Mouse (Mus musculus): ENCODE results near the gene Slc29a2. TPM values are rescaled to one million over a fixed set of nuclear protein-coding genes. Genes with fewer than 3 reads are reported as not detected.

Gene Slc29a2
- 31.1 and 34.9 TPM in 2 replicates for polyA plus RNA-seq (2012; rRNA removed)

GRCm38 (mm10) chr19:5023621-5024479 lies at the start of gene Slc29a2:
Gene Slc29a2, plus strand, starts transcription at chr19:5023860.
- peak; percentile 95 for DNase-seq (ENCODE audit: low read depth)
- TF ChIP-seq CTCF (IDR thresholded peaks at IDR 0.05; ENCODE audit: borderline replicate concordance, extremely low read depth, insufficient read depth, insufficient read length), result no peak
- TF ChIP-seq POLR2A (IDR thresholded peaks at IDR 0.05; ENCODE audit: borderline replicate concordance, extremely low read depth, insufficient read depth, insufficient read length, poor library complexity, severe bottlenecking), result peak; percentile 59; the same call in 1 of the 2 replicates

- peak; percentile 91 for DNase-seq (ENCODE audit: low read depth)
- peak; percentile 79; the same call in 1 of the 2 replicates for TF ChIP-seq CTCF (IDR thresholded peaks at IDR 0.05; ENCODE audit: borderline replicate concordance, extremely low read depth, insufficient read depth, insufficient read length)
- no peak for TF ChIP-seq POLR2A (IDR thresholded peaks at IDR 0.05; ENCODE audit: borderline replicate concordance, extremely low read depth, insufficient read depth, insufficient read length, poor library complexity, severe bottlenecking)
Measured at GRCm38 (mm10) chr19:4981767-4982166, 41.9 kb upstream of the Slc29a2 start.

GRCm38 (mm10) chr19:4989013-4989412 lies 34.6 kb upstream of the Slc29a2 start:
- DNase-seq (ENCODE audit: low read depth), result peak; percentile 74
- TF ChIP-seq CTCF (IDR thresholded peaks at IDR 0.05; ENCODE audit: borderline replicate concordance, extremely low read depth, insufficient read depth, insufficient read length) (peak; percentile 19; the same call in 1 of the 2 replicates), POLR2A (IDR thresholded peaks at IDR 0.05; ENCODE audit: borderline replicate concordance, extremely low read depth, insufficient read depth, insufficient read length, poor library complexity, severe bottlenecking) (no peak)

GRCm38 (mm10) chr19:4989434-4990255 lies 34.0 kb upstream of the Slc29a2 start:
- TF ChIP-seq POLR2A (IDR thresholded peaks at IDR 0.05; ENCODE audit: borderline replicate concordance, extremely low read depth, insufficient read depth, insufficient read length, poor library complexity, severe bottlenecking) (peak; percentile 37; the same call in 1 of the 2 replicates), CTCF (IDR thresholded peaks at IDR 0.05; ENCODE audit: borderline replicate concordance, extremely low read depth, insufficient read depth, insufficient read length) (no peak)

GRCm38 (mm10) chr19:4990256-4990625 lies 33.4 kb upstream of the Slc29a2 start, which contains the start of gene Npas4:
Gene Npas4, minus strand, starts transcription at chr19:4990316.
- TF ChIP-seq POLR2A (IDR thresholded peaks at IDR 0.05; ENCODE audit: borderline replicate concordance, extremely low read depth, insufficient read depth, insufficient read length, poor library complexity, severe bottlenecking) (no peak), CTCF (IDR thresholded peaks at IDR 0.05; ENCODE audit: borderline replicate concordance, extremely low read depth, insufficient read depth, insufficient read length) (no peak)
- DNase-seq (ENCODE audit: low read depth), result no peak

More at GRCm38 (mm10) chr19:4989434-4990255, 34.0 kb upstream of the Slc29a2 start:
- peak; percentile 94 for DNase-seq (ENCODE audit: low read depth)

- TF ChIP-seq CTCF (IDR thresholded peaks at IDR 0.05; ENCODE audit: borderline replicate concordance, extremely low read depth, insufficient read depth, insufficient read length) (no peak), POLR2A (IDR thresholded peaks at IDR 0.05; ENCODE audit: borderline replicate concordance, extremely low read depth, insufficient read depth, insufficient read length, poor library complexity, severe bottlenecking) (no peak)
- peak; percentile 67 for DNase-seq (ENCODE audit: low read depth)
Measured at GRCm38 (mm10) chr19:4990716-4991115, 32.9 kb upstream of the Slc29a2 start.

- TF ChIP-seq POLR2A (IDR thresholded peaks at IDR 0.05; ENCODE audit: borderline replicate concordance, extremely low read depth, insufficient read depth, insufficient read length, poor library complexity, severe bottlenecking), result no peak
- no peak for TF ChIP-seq CTCF (IDR thresholded peaks at IDR 0.05; ENCODE audit: borderline replicate concordance, extremely low read depth, insufficient read depth, insufficient read length)
- no peak for DNase-seq (ENCODE audit: low read depth)
Measured at GRCm38 (mm10) chr19:4992371-4992770, 31.3 kb upstream of the Slc29a2 start.

GRCm38 (mm10) chr19:4992904-4993303 lies 30.8 kb upstream of the Slc29a2 start:
- DNase-seq (ENCODE audit: low read depth), result peak; percentile 73
- TF ChIP-seq CTCF (IDR thresholded peaks at IDR 0.05; ENCODE audit: borderline replicate concordance, extremely low read depth, insufficient read depth, insufficient read length) (no peak), POLR2A (IDR thresholded peaks at IDR 0.05; ENCODE audit: borderline replicate concordance, extremely low read depth, insufficient read depth, insufficient read length, poor library complexity, severe bottlenecking) (no peak)

GRCm38 (mm10) chr19:4994043-4994442 lies 29.6 kb upstream of the Slc29a2 start:
- TF ChIP-seq POLR2A (IDR thresholded peaks at IDR 0.05; ENCODE audit: borderline replicate concordance, extremely low read depth, insufficient read depth, insufficient read length, poor library complexity, severe bottlenecking), result no peak
- TF ChIP-seq CTCF (IDR thresholded peaks at IDR 0.05; ENCODE audit: borderline replicate concordance, extremely low read depth, insufficient read depth, insufficient read length), result no peak
- DNase-seq (ENCODE audit: low read depth), result peak; percentile 75

- no peak for TF ChIP-seq POLR2A (IDR thresholded peaks at IDR 0.05; ENCODE audit: borderline replicate concordance, extremely low read depth, insufficient read depth, insufficient read length, poor library complexity, severe bottlenecking)
- TF ChIP-seq CTCF (IDR thresholded peaks at IDR 0.05; ENCODE audit: borderline replicate concordance, extremely low read depth, insufficient read depth, insufficient read length), result no peak
- no peak for DNase-seq (ENCODE audit: low read depth)
Measured at GRCm38 (mm10) chr19:4999445-5000140, 24.1 kb upstream of the Slc29a2 start.
